Mouse (Mus musculus): ENCODE results near the gene Sec24b. TPM values are rescaled to one million over a fixed set of nuclear protein-coding genes. Genes with fewer than 3 reads are reported as not detected.
A peak's percentile ranks its signal among the peaks of the same experiment; 100 is the strongest.

Sec24b gene
- total RNA-seq, 1 experiment from 2014 or later = 39.3 TPM

DNA sequence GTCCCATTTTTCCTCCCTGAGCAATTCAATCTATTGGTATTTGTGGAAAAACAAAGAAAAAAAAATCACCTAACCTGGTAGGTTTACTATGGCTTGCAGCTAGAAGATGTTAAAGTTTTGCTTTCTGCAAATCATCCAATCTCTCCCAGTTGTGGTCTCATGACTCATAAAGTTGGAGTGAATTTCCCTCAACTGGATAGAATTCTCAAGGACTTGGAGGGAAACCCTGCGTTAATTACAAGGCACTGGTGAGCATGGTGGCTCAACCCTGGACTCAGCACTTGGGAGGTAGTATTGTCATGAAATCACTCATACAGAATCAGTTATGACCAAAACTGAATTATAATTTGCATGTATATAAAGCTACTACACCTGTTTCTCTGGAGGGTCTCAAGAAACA, 120.1 kb downstream of the Sec24b start:
- no peak for ATAC-seq (replicated peaks; ENCODE audit: insufficient number of reproducible peaks, low FRiP score, low TSS enrichment, poor library complexity, severe bottlenecking)

DNA sequence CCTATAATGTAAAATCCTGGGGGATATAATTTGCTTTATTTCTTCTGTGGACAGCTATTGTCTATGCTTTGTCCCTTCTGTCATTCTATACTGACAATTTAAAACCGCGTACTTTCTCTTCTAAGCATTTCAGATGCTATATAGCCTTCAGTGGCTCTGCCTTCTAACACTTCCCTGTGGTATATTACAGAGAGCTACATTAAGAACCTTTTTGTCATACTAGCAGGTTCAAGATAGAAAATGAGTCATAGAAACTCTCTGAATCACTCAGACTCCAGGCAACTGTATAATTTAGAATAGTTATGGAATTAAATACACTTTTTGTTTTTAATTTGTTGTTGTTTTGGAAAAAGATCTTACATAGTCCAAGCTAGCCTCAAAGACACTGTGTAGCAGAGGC, 120.6 kb downstream of the Sec24b start:
- ATAC-seq (replicated peaks; ENCODE audit: insufficient number of reproducible peaks, low FRiP score, low TSS enrichment, poor library complexity, severe bottlenecking) = no peak

DNA sequence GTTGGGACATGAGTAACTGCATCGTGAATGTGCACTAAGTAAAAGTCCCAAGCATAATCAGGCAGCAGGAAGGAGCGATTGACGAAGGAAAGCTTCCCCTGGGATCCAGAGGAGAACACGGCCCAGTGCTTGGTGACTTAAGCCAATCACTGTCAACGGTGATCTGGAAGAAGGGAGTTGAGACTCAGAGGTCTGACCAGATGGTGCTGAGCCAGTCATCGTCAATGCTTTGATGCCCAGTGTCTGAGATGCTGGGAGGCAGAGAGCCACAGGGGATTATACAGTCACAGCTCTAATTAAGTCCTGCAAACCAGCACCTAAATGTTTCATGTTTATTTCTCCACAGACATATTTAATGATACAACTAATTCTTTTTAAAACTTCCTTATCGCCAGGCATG, 122.3 kb downstream of the Sec24b start:
- ATAC-seq (replicated peaks; ENCODE audit: insufficient number of reproducible peaks, low FRiP score, low TSS enrichment, poor library complexity, severe bottlenecking) = no peak

DNA sequence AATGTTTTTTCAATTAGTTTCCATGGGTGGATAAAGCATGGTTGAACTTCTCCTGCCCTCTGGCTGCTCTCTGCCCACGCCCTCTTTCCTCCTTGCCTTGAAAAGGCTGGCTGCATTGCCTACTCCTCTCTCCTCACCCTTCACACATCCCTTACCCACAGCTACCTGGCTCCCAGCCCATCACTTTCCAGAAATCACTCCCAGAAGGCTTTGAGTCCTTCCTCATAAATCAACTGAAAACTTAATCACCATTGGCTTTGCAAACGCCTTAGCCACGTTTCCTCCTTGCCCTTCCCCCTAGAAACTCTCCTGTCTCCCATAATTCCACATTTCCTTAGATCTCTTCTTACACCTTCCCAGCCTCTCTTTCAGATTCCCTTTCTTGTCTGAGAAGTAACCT, 123.5 kb downstream of the Sec24b start:
- ATAC-seq (replicated peaks; ENCODE audit: insufficient number of reproducible peaks, low FRiP score, low TSS enrichment, poor library complexity, severe bottlenecking) = no peak

DNA sequence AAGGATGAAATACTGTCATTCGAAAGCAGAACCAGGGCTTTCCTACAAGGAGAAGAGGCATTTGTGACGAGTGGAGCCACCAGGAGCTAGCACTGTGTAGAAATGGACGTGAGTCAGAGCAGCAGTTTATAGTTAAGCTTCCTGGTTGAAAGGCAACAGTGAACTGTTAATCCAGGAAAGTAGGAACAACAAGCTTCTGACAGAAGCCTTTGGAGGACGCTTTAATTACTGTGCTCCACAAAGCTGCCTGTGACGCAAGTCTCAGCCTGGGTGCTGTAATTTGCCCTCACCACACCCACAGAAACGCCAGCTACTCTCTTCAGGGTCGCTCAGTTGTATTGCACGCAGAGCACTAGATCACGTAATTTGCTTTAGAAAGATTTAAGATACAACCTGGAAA, 124.8 kb downstream of the Sec24b start:
- peak; percentile 46 for ATAC-seq (replicated peaks; ENCODE audit: insufficient number of reproducible peaks, low FRiP score, low TSS enrichment, poor library complexity, severe bottlenecking)

Other genes with a start within 250 kb of the Sec24b start
- 0.76 TPM in 1 of 3 replicates, not detected in the others for gene Rrh, start 239.0 kb downstream of the Sec24b start, total RNA-seq (2017)
- 5.0 to 8.2 TPM (median 5.2 TPM) in 3 replicates for gene Gar1, start 230.2 kb downstream of the Sec24b start, total RNA-seq (2017)
- gene Cfi, start 225.7 kb downstream of the Sec24b start, total RNA-seq (2017) = not detected in 3 replicates
- gene Pla2g12a, start 182.9 kb downstream of the Sec24b start, total RNA-seq (2017) = 1.3 to 6.7 TPM (median 4.7 TPM) in 3 replicates
- 9.5 to 15.4 TPM (median 11.7 TPM) in 3 replicates for gene Casp6, start 160.1 kb downstream of the Sec24b start, total RNA-seq (2017)
- 28.2 to 53.7 TPM (median 52.6 TPM) in 3 replicates for gene Mcub, start 91.3 kb downstream of the Sec24b start, total RNA-seq (2017)
- gene Col25a1, start 69.9 kb upstream of the Sec24b start, total RNA-seq (2017) = not detected in 3 replicates